Mouse (Mus musculus) CD8-positive naive resting alpha-beta T cell, adult 57 days (primary cell): Measurements from ENCODE around the gene Olfr1500. TPM values are rescaled to one million over a fixed set of nuclear protein-coding genes. Genes with fewer than 3 reads are reported as not detected.

Experiments used
- total RNA-seq: library from RNA; stranded (reverse); gene quantifications from one replicate; pipeline ENCODE4 v1.2.4, GENCODE M21; 2023

Olfr1500 gene
- total RNA-seq = not detected

GRCm38 (mm10) chr19:13830388-13830787 lies at the start of gene Olfr1500:
Olfr1500 (minus strand) TSS chr19:13830488.

GRCm38 (mm10) chr19:13861495-13861894 lies 31.2 kb upstream of the Olfr1500 start, which contains the start of gene Olfr1502:
Olfr1502 (plus strand) TSS chr19:13861795.

GRCm38 (mm10) chr19:13850592-13850991 lies 20.3 kb upstream of the Olfr1500 start, which contains the start of gene Olfr1501:
Olfr1501 (minus strand) TSS chr19:13850692.

GRCm38 (mm10) chr19:13819347-13819746 lies 10.9 kb downstream of the Olfr1500 start, which contains the start of gene Olfr1499:
Olfr1499 (minus strand) TSS chr19:13819447.

GRCm38 (mm10) chr19:13798102-13798501 lies 32.2 kb downstream of the Olfr1500 start, which contains the start of gene Olfr1497:
Olfr1497 (minus strand) TSS chr19:13798202.

GRCm38 (mm10) chr19:13777578-13777977 lies 52.7 kb downstream of the Olfr1500 start, which contains the start of gene Olfr1496:
Olfr1496 (plus strand) TSS chr19:13777878.

Other genes with a start within 250 kb of the Olfr1500 start
- gene Olfr1484, start 247.0 kb downstream of the Olfr1500 start, total RNA-seq = not detected
- not detected for gene Olfr1487, start 213.1 kb downstream of the Olfr1500 start, total RNA-seq
- not detected for gene Olfr1489, start 198.9 kb downstream of the Olfr1500 start, total RNA-seq
- gene Olfr1490, start 179.4 kb downstream of the Olfr1500 start, total RNA-seq = not detected
- not detected for gene Olfr1491, start 133.2 kb downstream of the Olfr1500 start, total RNA-seq
- gene Olfr1493-ps1, start 107.2 kb downstream of the Olfr1500 start, total RNA-seq = not detected
- gene Olfr1494, start 90.8 kb downstream of the Olfr1500 start, total RNA-seq = not detected
- gene Olfr1495, start 65.9 kb downstream of the Olfr1500 start, total RNA-seq = not detected
- gene Olfr1496, start 52.6 kb downstream of the Olfr1500 start, total RNA-seq = not detected
- gene Olfr1497, start 32.3 kb downstream of the Olfr1500 start, total RNA-seq = not detected
- not detected for gene Olfr1499, start 11.0 kb downstream of the Olfr1500 start, total RNA-seq
- not detected for gene Olfr1501, start 20.2 kb upstream of the Olfr1500 start, total RNA-seq
- gene Olfr1502, start 31.3 kb upstream of the Olfr1500 start, total RNA-seq = not detected
- not detected for gene Olfr1504, start 67.4 kb upstream of the Olfr1500 start, total RNA-seq
- not detected for gene Olfr1505, start 83.0 kb upstream of the Olfr1500 start, total RNA-seq